Mouse (Mus musculus): ENCODE results near the gene Hsd17b3. TPM values are rescaled to one million over a fixed set of nuclear protein-coding genes. Genes with fewer than 3 reads are reported as not detected.

Hsd17b3 gene
- polyA plus RNA-seq, 1 experiment from 2014 or later: not detected

- Histone ChIP-seq H3K4me2 (replicated peaks) (no peak overlapping the region), H3K9me3 (no peaks in the 10 kb centered on the region), H3K4me1 (replicated peaks) (peaks cover 8% of the 10 kb centered on the region), H3K27ac (no peak overlapping the region), H3K27me3 (peaks cover 40% of the 10 kb centered on the region), H3K4me3 (replicated peaks) (no peak overlapping the region), H3K9ac (replicated peaks) (no peak overlapping the region), H3K36me3 (no peaks in the 10 kb centered on the region)
- ATAC-seq: no peak
Measured at GRCm38 (mm10) chr13:64038114-64038513, 50.9 kb downstream of the Hsd17b3 start.

DNA sequence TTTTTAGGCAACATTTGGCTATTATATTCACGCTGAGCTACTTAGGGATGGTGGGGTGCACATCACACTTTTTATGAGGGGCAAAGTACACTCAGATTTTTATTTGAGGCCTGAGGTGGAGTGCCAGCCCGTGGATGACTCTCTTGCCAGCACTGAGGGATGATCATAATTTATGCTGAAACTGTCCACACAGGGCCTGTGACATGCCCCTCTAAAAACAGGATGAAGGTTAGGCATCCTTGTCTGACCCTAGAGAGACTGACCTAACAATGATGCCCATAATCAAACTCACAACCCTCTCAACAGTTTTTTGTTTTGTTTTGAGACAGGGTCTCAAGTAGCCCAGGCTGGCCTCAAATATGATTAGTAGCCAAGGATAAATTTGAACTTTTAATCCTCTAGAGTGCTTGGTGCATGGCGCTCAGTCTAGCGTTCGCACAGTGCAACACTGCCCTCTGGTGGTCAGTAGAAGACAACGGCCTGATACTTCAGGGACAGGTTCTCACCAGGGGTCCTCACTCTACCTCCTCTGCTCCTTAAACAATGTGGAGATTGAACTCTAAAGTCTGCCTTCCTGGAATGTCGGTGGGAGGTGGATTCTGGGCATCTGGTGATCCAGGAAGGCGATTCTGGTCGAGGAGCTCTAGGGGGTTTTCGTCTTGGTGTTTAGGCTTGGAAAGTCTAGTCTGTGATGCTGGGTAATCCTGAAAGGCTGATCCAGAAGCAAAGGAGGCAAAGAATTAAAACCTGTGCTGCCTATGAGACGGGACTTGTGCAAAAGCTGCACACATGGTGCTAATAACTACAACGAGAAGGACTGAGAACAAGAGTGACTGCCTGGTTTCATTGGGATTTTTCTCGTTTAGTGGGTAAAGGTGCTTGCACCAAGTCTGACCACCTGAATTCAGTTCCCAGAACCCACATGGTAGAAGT lies 52.7 kb downstream of the Hsd17b3 start:
- Histone ChIP-seq H3K27me3 (peaks cover 40% of the 10 kb centered on the region), H3K4me1 (replicated peaks) (peaks cover 8% of the 10 kb centered on the region), H3K4me2 (replicated peaks) (no peak overlapping the region), H3K9me3 (no peaks in the 10 kb centered on the region), H3K27ac (no peak overlapping the region), H3K9ac (replicated peaks) (no peak overlapping the region), H3K36me3 (no peaks in the 10 kb centered on the region), H3K4me3 (replicated peaks) (no peak overlapping the region)
- WGBS: 24% methylated on average over 13 of the region's 13 CpGs
- peak; percentile 74 for ATAC-seq

DNA sequence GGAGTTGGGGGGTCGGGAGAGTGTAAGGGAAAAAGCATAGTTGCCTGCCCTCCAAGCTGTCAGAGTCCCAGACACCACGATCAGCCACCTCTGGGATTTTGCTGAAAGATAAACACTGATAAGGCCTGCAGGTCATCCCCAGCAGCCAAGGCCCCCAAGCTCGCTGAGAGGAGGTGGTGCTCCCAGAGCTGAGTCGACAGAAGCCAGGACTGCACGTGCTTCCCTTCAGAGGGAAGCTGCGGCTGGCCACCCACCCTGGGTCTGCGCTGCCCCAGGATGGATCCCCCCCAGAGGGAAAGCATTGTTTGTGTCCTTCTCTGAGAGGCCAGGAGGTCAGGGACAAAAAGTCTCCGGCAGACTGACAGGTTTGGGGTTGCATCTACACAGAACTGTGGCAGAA lies 54.0 kb downstream of the Hsd17b3 start:
- Histone ChIP-seq H3K4me2 (replicated peaks) (no peak overlapping the region), H3K4me1 (replicated peaks) (peaks cover 8% of the 10 kb centered on the region), H3K27ac (no peak overlapping the region), H3K9me3 (no peaks in the 10 kb centered on the region), H3K27me3 (peaks cover 40% of the 10 kb centered on the region), H3K4me3 (replicated peaks) (no peak overlapping the region), H3K9ac (replicated peaks) (no peak overlapping the region), H3K36me3 (no peaks in the 10 kb centered on the region)
- ATAC-seq: no peak
- 16% methylated on average over 8 of the region's 8 CpGs for WGBS

- ATAC-seq: no peak
- Histone ChIP-seq H3K4me3 (replicated peaks) (no peak overlapping the region), H3K4me1 (replicated peaks) (peaks cover 8% of the 10 kb centered on the region), H3K9ac (replicated peaks) (no peak overlapping the region), H3K4me2 (replicated peaks) (no peak overlapping the region), H3K27ac (no peak overlapping the region), H3K27me3 (peaks cover 37% of the 10 kb centered on the region), H3K36me3 (no peaks in the 10 kb centered on the region), H3K9me3 (no peaks in the 10 kb centered on the region)
- 89% methylated on average over 6 of the region's 6 CpGs for WGBS
Measured at GRCm38 (mm10) chr13:64033921-64034320, 55.1 kb downstream of the Hsd17b3 start.

DNA sequence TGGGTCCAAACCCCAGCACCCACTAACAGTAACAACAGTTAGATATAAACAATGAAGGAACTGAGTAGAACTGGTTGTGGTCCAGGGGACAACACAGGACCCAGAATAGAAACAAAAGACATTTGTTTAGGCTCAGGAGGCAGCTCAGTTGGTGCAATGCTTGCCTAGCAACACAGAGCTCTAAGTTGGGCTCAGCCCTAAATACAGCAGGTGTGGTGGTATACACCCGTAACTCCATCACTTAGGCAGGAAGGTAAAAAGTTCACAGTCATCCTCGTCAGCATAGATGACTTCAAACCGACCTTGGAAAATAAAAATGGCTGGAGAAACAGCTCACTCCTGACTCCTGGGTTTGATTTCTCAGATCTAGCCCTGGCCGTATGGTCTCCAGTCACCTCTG lies 55.8 kb downstream of the Hsd17b3 start:
- 91% methylated on average over 4 of the region's 4 CpGs for WGBS
- Histone ChIP-seq H3K9me3 (no peaks in the 10 kb centered on the region), H3K4me2 (replicated peaks) (no peak overlapping the region), H3K36me3 (no peaks in the 10 kb centered on the region), H3K4me3 (replicated peaks) (no peak overlapping the region), H3K27ac (no peak overlapping the region), H3K9ac (replicated peaks) (no peak overlapping the region), H3K27me3 (peaks cover 35% of the 10 kb centered on the region), H3K4me1 (replicated peaks) (peaks cover 8% of the 10 kb centered on the region)
- no peak for ATAC-seq

DNA sequence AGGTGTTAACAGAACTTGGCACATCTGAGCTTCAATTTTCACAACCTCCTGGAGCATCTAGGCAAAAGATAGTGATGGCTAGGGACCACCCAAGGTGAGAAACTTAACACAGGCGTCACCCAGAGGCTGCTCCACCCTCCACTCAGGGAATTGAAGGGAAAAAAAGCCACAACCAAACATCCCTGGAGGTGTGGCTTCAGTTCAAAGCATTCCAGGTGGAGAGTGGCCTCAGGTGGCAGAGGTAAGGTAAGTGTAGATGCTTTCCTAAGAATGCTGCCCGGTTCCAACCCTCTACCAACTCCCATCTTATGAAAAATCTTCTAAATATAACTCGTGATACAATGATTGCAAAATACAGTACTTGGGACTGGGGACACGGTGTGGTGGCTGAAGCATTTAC lies 57.8 kb downstream of the Hsd17b3 start:
- Histone ChIP-seq H3K27ac (no peak overlapping the region), H3K4me1 (replicated peaks) (peaks cover 8% of the 10 kb centered on the region), H3K9me3 (no peaks in the 10 kb centered on the region), H3K36me3 (no peaks in the 10 kb centered on the region), H3K4me2 (replicated peaks) (no peak overlapping the region), H3K4me3 (replicated peaks) (no peak overlapping the region), H3K27me3 (peaks cover 22% of the 10 kb centered on the region), H3K9ac (replicated peaks) (no peak overlapping the region)
- no peak for ATAC-seq
- WGBS: 83% methylated on average over 4 of the region's 4 CpGs

- H3K4me1 ChIP-seq (replicated peaks): peaks cover 8% of the 10 kb centered on the region
- H3K9ac ChIP-seq (replicated peaks): no peak overlapping the region
- no peaks in the 10 kb centered on the region for H3K9me3 ChIP-seq
- ATAC-seq: no peak
- peaks cover 22% of the 10 kb centered on the region for H3K27me3 ChIP-seq
- H3K4me3 ChIP-seq (replicated peaks): no peak overlapping the region
- H3K4me2 ChIP-seq (replicated peaks): no peak overlapping the region
- WGBS: 87% methylated on average over 1 of the region's 1 CpGs
- H3K36me3 ChIP-seq: no peaks in the 10 kb centered on the region
- no peak overlapping the region for H3K27ac ChIP-seq
Measured at GRCm38 (mm10) chr13:64030792-64031191, 58.2 kb downstream of the Hsd17b3 start.

- ATAC-seq: no peak
- no peak overlapping the region for H3K27ac ChIP-seq
- no peaks in the 10 kb centered on the region for H3K9me3 ChIP-seq
- no peak overlapping the region for H3K4me3 ChIP-seq (replicated peaks)
- H3K4me1 ChIP-seq (replicated peaks): peaks cover 16% of the 10 kb centered on the region
- no peaks in the 10 kb centered on the region for H3K36me3 ChIP-seq
- H3K4me2 ChIP-seq (replicated peaks): no peak overlapping the region
- WGBS: 78% methylated on average over 4 of the region's 4 CpGs
- no peak overlapping the region for H3K9ac ChIP-seq (replicated peaks)
- no peaks in the 10 kb centered on the region for H3K27me3 ChIP-seq
Measured at GRCm38 (mm10) chr13:64024803-64025202, 64.2 kb downstream of the Hsd17b3 start.

DNA sequence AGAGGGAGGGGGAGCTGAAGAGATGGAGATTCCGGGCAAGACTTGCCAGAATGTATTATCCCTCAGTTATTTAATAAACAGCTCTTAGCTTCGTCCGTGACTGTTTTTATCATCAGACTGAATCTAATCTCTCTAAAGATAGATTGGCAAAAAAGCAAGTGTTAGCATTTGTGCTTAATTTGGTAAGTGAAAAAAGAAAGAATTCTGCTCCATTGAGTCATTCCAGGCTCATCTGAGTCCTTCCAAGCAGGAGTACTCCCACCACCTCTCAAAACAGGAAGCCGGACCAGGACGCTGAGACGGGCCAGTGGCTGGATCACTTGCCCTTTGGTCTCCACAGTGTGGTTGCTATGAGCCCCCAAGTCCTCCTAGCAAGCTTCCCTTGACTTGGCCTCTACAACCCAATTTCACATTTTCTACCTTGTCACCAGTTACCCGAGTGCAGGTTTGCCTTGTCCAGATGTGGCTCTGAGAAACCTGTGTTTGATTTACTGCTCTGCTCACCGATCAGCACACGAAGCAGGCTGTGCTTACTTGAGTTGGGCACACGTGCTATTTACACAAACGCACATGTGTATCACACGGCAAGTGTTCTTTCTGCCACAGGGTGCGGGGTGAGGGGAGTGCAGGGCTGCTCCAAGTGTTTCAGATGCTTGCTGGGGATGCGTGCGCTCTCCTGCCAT lies 66.1 kb downstream of the Hsd17b3 start:
- 87% methylated on average over 15 of the region's 15 CpGs for WGBS
- no peak for ATAC-seq

DNA sequence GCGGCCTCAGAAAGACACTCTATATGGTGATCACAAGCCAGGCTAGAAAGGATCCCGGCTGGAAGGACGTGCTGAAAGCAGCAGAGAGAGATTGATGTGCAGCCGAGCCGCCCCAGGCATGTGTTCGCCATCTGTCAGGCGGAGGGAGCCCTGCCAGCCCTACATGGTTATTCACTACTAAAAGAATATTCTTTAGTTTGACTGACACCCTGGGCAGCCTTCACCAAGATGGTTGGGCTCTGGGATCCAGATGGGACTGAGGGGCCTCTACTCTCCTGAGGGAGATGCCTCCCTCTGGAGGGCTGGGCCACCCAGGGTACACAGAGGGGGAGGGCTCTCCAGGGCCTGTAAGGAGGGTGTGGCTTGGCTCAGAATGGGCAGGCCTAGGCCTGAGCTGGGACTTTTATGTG lies 68.1 kb downstream of the Hsd17b3 start:
- Histone ChIP-seq H3K4me3 (replicated peaks) (no peak overlapping the region), H3K27me3 (no peaks in the 10 kb centered on the region), H3K4me2 (replicated peaks) (no peak overlapping the region), H3K27ac (peak overlapping the region; percentile 62), H3K9ac (replicated peaks) (no peak overlapping the region), H3K4me1 (replicated peaks) (peaks cover 16% of the 10 kb centered on the region), H3K9me3 (no peaks in the 10 kb centered on the region), H3K36me3 (no peaks in the 10 kb centered on the region)
- 31% methylated on average over 7 of the region's 7 CpGs for WGBS
- peak; percentile 93 for ATAC-seq

More for the DNA sequence above, 66.1 kb downstream of the Hsd17b3 start:
- Histone ChIP-seq H3K36me3 (no peaks in the 10 kb centered on the region), H3K9ac (replicated peaks) (no peak overlapping the region), H3K27me3 (no peaks in the 10 kb centered on the region), H3K4me3 (replicated peaks) (no peak overlapping the region), H3K4me1 (replicated peaks) (peaks cover 16% of the 10 kb centered on the region), H3K27ac (no peak overlapping the region), H3K4me2 (replicated peaks) (no peak overlapping the region), H3K9me3 (no peaks in the 10 kb centered on the region)

DNA sequence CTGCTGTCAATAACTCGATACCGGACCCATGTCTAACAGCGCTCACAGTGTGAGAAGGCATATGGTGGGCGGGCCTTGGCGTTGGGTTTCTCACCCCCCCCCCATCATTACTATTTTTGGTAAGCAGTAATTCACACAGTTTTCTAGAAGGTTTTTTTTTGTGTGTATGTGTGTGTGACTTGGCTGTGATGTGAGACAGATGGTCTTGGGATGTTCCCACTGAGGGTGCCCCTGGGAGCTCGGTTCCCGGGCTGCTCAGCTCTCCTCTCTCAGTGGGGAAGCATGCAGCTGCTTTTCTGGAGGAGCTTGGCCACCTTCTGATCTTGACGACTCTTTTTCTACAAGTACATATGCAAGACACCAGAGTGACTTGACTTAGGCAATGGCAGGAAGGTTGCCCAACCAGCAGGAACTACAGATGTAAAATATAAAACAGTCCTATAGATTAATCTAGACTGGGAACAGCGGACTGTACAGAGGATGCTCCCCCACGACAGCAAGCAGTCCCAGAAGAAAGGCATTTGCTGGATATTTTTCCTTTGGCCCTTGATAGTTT lies 70.4 kb downstream of the Hsd17b3 start:
- H3K27me3 ChIP-seq: no peaks in the 10 kb centered on the region
- H3K9me3 ChIP-seq: no peaks in the 10 kb centered on the region
- no peak overlapping the region for H3K27ac ChIP-seq
- 82% methylated on average over 10 of the region's 10 CpGs for WGBS
- no peak overlapping the region for H3K4me2 ChIP-seq (replicated peaks)
- peaks cover 16% of the 10 kb centered on the region for H3K4me1 ChIP-seq (replicated peaks)
- no peak overlapping the region for H3K9ac ChIP-seq (replicated peaks)
- no peak for ATAC-seq
- no peak overlapping the region for H3K4me3 ChIP-seq (replicated peaks)
- no peaks in the 10 kb centered on the region for H3K36me3 ChIP-seq

GRCm38 (mm10) chr13:64016048-64016447 lies 73.0 kb downstream of the Hsd17b3 start:
- H3K4me1 ChIP-seq (replicated peaks): peaks cover 9% of the 10 kb centered on the region
- no peak overlapping the region for H3K4me3 ChIP-seq (replicated peaks)
- no peaks in the 10 kb centered on the region for H3K9me3 ChIP-seq
- WGBS: 74% methylated on average over 4 of the region's 4 CpGs
- no peak overlapping the region for H3K27ac ChIP-seq
- ATAC-seq: no peak
- no peak overlapping the region for H3K4me2 ChIP-seq (replicated peaks)
- H3K36me3 ChIP-seq: no peaks in the 10 kb centered on the region
- H3K9ac ChIP-seq (replicated peaks): no peak overlapping the region
- H3K27me3 ChIP-seq: no peaks in the 10 kb centered on the region
